Mouse (Mus musculus): ENCODE measurements at regions not wholly inside any gene's neighbourhood (a gene's known extent, or its start where the extent isn't known, plus 50 kb on each side); places are given as distances from the start of the nearest gene placed in this dataset.

DNA sequence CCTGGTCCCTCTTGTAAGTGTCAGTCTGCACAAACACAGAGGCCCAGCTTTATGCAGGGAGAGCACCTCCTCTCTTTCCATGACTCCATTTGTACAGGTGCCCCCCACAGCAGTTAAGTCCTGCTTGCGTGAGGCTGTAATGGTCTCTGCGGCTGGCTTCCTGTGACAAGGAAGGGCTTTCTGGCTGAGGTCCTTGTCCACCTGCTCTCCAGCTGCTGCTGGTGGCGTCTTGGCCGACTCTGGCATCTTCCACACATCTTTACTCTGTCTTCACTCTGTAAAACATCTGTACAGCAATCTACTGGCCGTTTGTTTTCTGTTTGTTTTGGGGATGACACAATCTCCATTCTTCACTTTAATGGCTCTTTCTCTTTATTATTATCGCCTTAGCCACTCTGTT lies 60.8 kb downstream of the Rpusd4 start:
- no peak for DNase-seq (ENCODE audit: low spot score)

DNA sequence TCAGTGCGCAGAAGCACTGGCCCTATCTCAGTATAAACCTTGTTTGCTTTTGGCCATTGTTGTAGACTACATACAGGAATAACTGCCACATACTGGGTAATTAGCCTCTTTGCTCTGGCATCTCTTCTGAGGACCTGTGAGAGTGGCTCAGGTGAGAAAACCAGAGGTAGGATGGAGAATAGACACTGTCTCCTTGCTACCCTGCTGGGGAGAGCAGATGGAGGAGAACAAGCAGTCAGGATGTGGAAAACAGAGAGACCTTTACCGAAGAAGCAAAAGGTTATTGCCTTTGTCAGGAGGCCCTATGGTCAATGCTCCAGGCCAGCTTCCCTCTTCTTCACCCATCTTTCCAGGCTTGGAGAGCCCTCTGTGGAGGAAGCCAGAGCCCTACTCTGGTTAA lies 62.7 kb downstream of the Rpusd4 start:
- no peak for DNase-seq (ENCODE audit: low spot score)

- DNase-seq (ENCODE audit: low spot score): no peak
Measured at GRCm38 (mm10) chr9:35331241-35331680, 63.6 kb downstream of the Rpusd4 start.

DNA sequence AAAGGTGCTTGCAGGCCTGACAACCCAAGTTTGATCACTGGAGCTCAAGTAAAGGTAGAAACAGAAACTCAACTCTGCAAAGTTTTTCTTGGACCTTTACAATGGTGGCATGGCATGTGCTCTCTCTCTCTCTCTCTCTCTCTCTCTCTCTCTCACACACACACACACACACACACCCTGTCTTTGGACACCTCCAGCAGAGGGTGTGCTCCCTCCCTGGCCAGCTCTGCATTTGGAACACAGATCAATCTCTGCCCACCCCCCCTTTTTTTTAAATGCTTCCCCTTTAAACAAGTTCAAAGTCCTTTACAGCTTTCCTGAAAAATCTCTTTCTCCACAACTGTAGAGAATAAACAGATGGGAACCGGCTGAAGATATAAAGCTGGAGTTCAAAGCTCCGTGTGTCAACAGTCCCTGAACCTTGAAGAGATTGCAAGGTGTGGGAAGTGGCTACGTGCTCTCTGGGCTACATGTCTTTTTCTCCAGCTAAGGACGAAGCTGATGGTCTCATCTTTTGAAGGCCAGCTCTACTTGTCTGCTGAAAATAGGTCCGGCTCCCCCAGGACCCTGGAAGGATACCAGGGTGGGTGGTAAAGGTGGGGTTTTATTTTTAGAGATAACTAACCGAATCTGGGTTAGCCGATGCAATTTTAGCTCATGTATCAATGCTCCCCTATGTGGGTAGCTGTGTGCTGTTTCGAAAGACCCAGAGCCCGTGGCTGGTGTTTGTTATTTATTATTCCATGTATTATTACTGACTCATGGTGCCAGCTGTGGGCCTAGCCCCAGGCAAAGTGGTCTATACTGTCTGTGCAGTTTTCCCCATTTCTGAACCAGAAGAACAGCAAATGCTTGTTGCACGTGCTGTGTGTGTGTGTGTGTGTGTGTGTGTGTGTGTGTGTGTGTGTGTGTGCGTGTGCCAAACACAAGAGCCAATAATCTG lies 65.3 kb downstream of the Rpusd4 start:
- no peak for DNase-seq (ENCODE audit: low spot score)

DNA sequence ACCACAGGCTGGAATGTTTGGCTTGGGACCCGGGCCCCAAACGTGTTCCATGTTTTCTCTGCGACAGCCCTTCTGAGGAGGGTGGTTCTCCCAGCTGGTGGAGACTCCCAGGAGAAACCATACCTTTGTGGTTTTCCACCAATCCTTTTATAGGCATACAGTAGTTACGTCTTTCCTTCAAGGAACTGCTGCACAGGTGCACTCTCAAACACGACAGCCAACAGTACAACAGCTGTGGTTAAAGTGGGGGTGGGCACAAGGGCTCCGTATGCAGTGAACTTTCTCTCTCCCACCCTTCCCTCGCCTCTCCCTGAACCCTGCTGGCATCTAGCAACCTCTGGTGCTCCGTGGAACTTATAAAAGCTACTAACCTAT lies 66.0 kb downstream of the Rpusd4 start:
- DNase-seq (ENCODE audit: low spot score): no peak

DNA sequence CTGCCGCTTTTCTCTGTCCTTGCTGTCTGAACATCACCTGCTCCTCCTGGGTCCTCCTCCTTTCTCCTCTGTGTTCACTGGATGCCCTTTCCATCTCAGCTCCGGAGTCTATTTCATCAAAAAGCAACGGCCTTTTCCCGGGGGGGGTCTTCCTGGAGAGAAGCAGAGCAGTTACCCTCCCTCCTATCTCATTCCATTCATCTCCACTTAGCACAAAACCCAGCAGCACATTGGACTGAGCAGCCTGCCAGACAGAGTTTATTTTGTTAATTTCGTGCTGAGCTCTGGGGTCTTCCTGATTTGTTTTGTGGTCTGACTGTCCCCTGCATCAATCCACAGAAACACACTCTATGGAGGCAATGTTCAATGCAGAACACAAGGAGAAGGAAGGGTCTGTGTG lies 66.9 kb downstream of the Rpusd4 start:
- DNase-seq (ENCODE audit: low spot score): no peak

DNA sequence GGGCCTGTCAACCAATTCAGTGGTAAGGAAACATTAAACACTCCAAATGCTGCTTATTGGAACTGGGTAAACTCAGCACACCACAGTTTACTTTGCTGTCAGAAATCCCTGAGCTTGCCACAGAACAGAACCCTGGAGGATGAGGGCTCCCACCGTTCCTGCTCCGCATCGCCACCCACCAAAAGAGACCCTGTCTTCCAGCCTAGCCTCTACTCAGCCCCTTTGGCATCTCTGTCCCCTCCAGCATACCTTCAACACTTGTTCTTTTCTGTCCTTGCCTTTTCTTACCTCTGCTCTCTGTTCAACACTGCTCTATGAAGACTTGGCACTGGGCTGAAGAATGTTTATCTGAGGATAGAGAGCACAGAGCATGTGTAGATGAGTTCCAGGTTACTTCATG lies 67.5 kb downstream of the Rpusd4 start:
- DNase-seq (ENCODE audit: low spot score): peak; percentile 43

- no peak for DNase-seq (ENCODE audit: low spot score)
Measured at GRCm38 (mm10) chr9:35335888-35336700, 68.4 kb downstream of the Rpusd4 start.

DNA sequence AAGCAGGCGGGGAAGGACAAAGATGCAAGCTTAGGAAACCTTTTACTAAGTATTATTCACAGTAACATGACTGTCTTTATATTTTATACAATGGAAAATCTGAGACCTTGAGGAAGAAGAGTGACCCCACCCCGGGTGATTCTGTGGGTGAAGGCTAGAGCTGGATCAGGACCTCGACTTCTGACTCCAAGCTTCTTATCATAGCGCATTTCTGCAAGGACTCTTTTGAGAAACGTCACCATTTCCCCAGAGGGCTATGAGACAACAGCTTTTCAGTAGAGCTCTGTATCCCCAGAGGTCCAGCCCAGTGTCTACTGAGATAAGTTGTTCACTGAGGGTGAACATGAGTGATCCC lies 69.0 kb downstream of the Rpusd4 start:
- DNase-seq (ENCODE audit: low spot score): no peak

GRCm38 (mm10) chr9:35338858-35339257 lies 71.2 kb downstream of the Rpusd4 start:
- DNase-seq (ENCODE audit: low spot score): no peak

DNA sequence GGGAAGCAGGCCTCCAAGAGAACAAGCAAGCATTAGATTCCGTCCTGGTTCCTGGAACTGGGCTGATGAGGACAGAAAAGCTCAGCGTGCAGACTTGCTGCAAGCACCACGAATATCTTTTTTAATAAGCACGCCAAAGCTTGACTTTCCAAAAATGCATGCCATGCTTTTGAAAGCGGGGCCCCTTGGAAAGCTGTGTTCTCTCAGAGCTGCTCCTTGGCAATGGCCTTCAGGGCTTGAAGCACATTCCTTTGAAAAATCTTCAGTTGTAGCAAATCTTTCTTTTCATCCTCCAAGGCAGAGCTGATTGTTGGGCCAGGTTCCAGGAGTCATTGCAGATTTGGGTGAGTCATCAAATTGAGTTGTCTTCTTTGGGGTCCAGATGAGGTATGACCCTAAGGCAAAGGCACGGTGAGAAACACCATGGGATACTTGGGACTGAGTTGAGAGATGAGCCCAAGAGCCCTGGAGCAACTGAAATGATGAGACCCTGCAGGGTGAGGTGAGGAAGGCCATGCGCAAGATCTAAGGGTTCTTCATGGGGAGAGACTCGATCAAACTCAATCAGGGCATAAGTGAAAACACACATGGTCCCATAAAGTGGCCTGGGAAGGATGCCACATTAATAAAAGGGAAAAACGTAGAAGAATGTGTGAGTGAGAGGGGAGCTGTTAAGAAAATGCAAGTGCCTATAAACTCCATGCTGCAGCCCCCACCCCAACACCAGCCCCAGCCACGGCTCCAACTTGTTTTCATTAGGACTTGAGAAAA lies 72.0 kb downstream of the Rpusd4 start:
- DNase-seq (ENCODE audit: low spot score): no peak

GRCm38 (mm10) chr9:35340263-35340573 lies 72.6 kb downstream of the Rpusd4 start:
- no peak for DNase-seq (ENCODE audit: low spot score)

GRCm38 (mm10) chr9:35340811-35341210 lies 73.1 kb downstream of the Rpusd4 start:
- DNase-seq (ENCODE audit: low spot score): peak; percentile 66

- no peak for DNase-seq (ENCODE audit: low spot score)
Measured at GRCm38 (mm10) chr9:35341386-35341785, 73.7 kb downstream of the Rpusd4 start.

- DNase-seq (ENCODE audit: low spot score): no peak
Measured at GRCm38 (mm10) chr9:35342436-35342835, 74.8 kb downstream of the Rpusd4 start.

DNA sequence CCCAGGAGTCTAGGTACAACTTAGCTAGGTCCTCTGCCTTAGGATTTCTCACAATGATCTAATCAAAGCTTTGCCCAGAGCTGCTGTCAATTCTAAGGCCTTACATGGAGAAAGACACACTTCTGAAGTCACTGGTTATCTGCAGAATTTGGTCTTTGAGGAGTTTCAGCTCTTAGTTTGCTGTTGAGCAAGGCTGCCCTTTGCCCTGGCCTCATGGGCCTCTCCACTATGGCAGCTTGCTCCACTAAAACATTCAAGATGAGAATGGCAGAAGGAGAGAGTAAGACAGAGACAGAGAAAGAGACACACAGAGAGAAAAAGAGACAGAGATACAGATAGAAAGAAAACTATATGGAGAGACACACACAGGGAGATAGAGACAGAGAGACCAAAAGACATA lies 75.7 kb downstream of the Rpusd4 start:
- DNase-seq (ENCODE audit: low spot score): peak; percentile 69

GRCm38 (mm10) chr9:35344374-35344773 lies 76.6 kb upstream of the Cdon start:
- no peak for DNase-seq (ENCODE audit: low spot score)

GRCm38 (mm10) chr9:35346378-35346777 lies 74.5 kb upstream of the Cdon start:
- DNase-seq (ENCODE audit: low spot score): no peak

GRCm38 (mm10) chr9:35350046-35350552 lies 70.8 kb upstream of the Cdon start:
- DNase-seq (ENCODE audit: low spot score): no peak

DNA sequence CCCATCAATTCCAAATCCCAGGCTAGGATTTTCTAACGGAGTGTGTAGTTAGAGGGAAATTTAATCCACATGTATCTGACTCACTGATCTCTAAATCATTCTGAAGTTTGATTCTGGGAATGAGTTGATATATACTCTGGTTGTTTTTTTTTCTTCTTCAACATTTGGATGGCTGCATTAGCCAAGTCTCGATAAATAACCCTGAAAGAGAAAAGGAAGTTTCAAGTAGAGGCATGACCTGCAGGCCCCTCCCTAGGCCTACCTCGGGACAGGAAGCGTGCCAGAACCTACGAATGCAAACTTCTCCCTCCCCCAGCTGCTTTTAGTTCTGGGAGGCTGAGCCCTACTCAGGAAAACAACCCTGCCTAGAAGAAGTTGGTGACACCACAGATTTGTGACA lies 69.4 kb upstream of the Cdon start:
- DNase-seq (ENCODE audit: low spot score): no peak

DNA sequence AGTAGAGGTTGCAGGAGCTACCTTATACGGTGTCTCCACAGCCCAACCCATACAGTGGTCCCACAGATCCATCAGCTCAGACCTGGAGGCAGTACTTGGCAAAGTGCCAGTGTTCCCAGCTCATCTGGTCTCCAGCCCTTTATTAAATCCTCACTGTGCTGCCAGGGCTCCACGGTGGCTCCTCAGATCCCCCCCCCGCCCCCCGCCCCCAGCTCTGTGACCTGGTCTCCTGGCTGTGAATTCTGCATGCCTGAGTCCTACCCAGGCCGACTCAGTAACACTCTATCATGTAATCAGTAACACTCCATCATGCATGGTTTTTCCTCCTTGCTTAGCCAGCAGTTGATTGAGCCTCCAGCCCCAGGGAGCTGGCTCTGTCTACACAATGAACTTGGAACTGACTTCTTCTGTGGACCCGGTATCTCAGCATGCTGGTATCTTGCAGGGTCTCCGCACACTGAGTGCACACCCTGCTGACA lies 66.2 kb upstream of the Cdon start:
- no peak for DNase-seq (ENCODE audit: low spot score)

- DNase-seq (ENCODE audit: low spot score): peak; percentile 51
Measured at GRCm38 (mm10) chr9:35359699-35360098, 61.2 kb upstream of the Cdon start.

All from adipocyte (in vitro differentiated cells).